Mouse (Mus musculus) cerebellum, postnatal 4 days (tissue): Measurements from ENCODE around the gene Slc25a33.
A peak's percentile ranks its signal among the peaks of the same experiment; 100 is the strongest.

ENCODE experiments used
- DNase-seq, 2 experiments: peaks; one replicate each; pipeline ENCODE4 v3.0.0; 2022; ENCODE audit warnings: low spot score in 2 of 2, mixed read lengths in 1 of 2

Slc25a33 gene

GRCm38 (mm10) chr4:149794966-149795477 lies 20.9 kb upstream of the Slc25a33 start:
- DNase-seq, result no peak

GRCm38 (mm10) chr4:149794010-149794338 lies 19.9 kb upstream of the Slc25a33 start:
- no peak for DNase-seq

GRCm38 (mm10) chr4:149793156-149794009 lies 19.3 kb upstream of the Slc25a33 start:
- no peak for DNase-seq

GRCm38 (mm10) chr4:149792159-149792800 lies 18.2 kb upstream of the Slc25a33 start:
- DNase-seq, result no peak

GRCm38 (mm10) chr4:149791470-149791869 lies 17.4 kb upstream of the Slc25a33 start:
- no peak for DNase-seq

- DNase-seq, result no peak
Observed at GRCm38 (mm10) chr4:149790969-149791368, 16.9 kb upstream of the Slc25a33 start.

- DNase-seq, result no peak
Observed at GRCm38 (mm10) chr4:149790546-149790945, 16.5 kb upstream of the Slc25a33 start.

- no peak for DNase-seq
Observed at GRCm38 (mm10) chr4:149789421-149790194, 15.5 kb upstream of the Slc25a33 start.

GRCm38 (mm10) chr4:149784901-149785300 lies 10.8 kb upstream of the Slc25a33 start:
- no peak for DNase-seq

GRCm38 (mm10) chr4:149784371-149784770 lies 10.3 kb upstream of the Slc25a33 start:
- no peak for DNase-seq

- DNase-seq, result no peak
Observed at GRCm38 (mm10) chr4:149782975-149783374, 8.9 kb upstream of the Slc25a33 start.

GRCm38 (mm10) chr4:149780565-149781356 lies 6.7 kb upstream of the Slc25a33 start:
- no peak for DNase-seq

GRCm38 (mm10) chr4:149779966-149780365 lies 5.9 kb upstream of the Slc25a33 start:
- no peak for DNase-seq

GRCm38 (mm10) chr4:149777126-149777525 lies 3.0 kb upstream of the Slc25a33 start:
- no peak for DNase-seq

- DNase-seq, result no peak
Observed at GRCm38 (mm10) chr4:149775760-149776362, 1.8 kb upstream of the Slc25a33 start.

GRCm38 (mm10) chr4:149775330-149775729 lies 1.3 kb upstream of the Slc25a33 start:
- no peak for DNase-seq

GRCm38 (mm10) chr4:149773408-149774093 lies 526 bp downstream of the Slc25a33 start:
- peak in 1 of 2 experiments; percentile 56 for DNase-seq

- no peak for DNase-seq
Observed at GRCm38 (mm10) chr4:149772394-149772793, 1.7 kb downstream of the Slc25a33 start.

GRCm38 (mm10) chr4:149765201-149765600 lies 8.9 kb downstream of the Slc25a33 start:
- DNase-seq, result no peak

- no peak for DNase-seq
Observed at GRCm38 (mm10) chr4:149763335-149763734, 10.7 kb downstream of the Slc25a33 start.
